Mouse (Mus musculus): ENCODE measurements around the gene Fndc3b.
A peak's percentile ranks its signal among the peaks of the same experiment; 100 is the strongest.

Gene Fndc3b

DNA sequence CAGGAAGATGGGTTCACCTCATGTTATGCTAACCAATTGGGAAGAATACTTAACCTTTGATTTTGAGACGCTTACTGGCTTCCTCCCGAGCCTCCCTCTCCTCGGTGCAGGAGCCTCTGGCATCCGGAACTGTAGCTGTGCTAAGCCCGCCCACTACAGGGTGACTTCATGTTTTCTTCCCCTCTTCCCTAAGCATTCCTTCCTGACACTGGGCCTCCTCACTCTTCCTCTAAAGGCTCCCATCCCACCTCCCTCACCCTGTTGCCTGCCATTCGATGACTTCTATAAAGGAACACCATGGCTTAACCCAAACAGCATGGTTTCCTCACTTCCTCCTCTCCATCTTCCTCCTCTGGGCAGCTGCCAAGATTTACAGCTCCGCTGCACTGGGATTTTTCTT, 110.5 kb downstream of the Fndc3b start:
- no peaks in the 10 kb centered on the region for H3K36me3 ChIP-seq (ENCODE audit: insufficient read depth, low read length)
- no peak for TF ChIP-seq CTCF (conservative IDR thresholded peaks at IDR 0.05; ENCODE audit: low read length)
- no peak for TF ChIP-seq NANOG (IDR thresholded peaks at IDR 0.05; ENCODE audit: borderline replicate concordance, low read length)
- TF ChIP-seq POU5F1 (IDR thresholded peaks at IDR 0.05; ENCODE audit: borderline replicate concordance, low read length), result no peak
- no peak overlapping the region for H3K4me3 ChIP-seq (replicated peaks; ENCODE audit: low read length)
- H3K9me3 ChIP-seq (ENCODE audit: low read length), result no peaks in the 10 kb centered on the region
- no peaks in the 10 kb centered on the region for H3K27me3 ChIP-seq (ENCODE audit: insufficient read depth, low read length)
- peaks cover 53% of the 10 kb centered on the region for H3K4me1 ChIP-seq (replicated peaks; ENCODE audit: low read depth, low read length)

DNA sequence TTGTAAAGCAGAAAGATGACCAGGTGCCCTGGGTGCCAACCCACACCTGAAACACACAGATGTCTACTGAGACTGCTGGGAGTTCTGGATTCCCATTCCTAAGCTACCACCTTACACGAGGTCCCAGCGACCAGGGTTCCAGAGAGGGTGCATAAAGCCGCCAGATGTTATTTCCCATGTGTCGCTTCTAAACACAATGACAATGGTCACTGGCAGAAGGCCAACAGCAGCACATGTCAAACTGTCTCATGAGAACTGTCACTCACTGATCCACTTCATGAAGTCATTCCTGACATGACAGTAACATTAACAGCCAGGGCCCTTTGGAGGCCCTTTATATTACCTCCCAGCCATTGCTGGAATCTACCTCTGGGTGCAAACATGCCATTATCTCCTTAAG, 110.9 kb downstream of the Fndc3b start:
- Histone ChIP-seq H3K9me3 (ENCODE audit: low read length) (no peaks in the 10 kb centered on the region), H3K4me1 (replicated peaks; ENCODE audit: low read depth, low read length) (peaks cover 54% of the 10 kb centered on the region), H3K36me3 (ENCODE audit: insufficient read depth, low read length) (no peaks in the 10 kb centered on the region), H3K4me3 (replicated peaks; ENCODE audit: low read length) (no peak overlapping the region), H3K27me3 (ENCODE audit: insufficient read depth, low read length) (no peaks in the 10 kb centered on the region)
- TF ChIP-seq POU5F1 (IDR thresholded peaks at IDR 0.05; ENCODE audit: borderline replicate concordance, low read length), result no peak
- TF ChIP-seq CTCF (conservative IDR thresholded peaks at IDR 0.05; ENCODE audit: low read length), result no peak
- TF ChIP-seq NANOG (IDR thresholded peaks at IDR 0.05; ENCODE audit: borderline replicate concordance, low read length), result no peak

DNA sequence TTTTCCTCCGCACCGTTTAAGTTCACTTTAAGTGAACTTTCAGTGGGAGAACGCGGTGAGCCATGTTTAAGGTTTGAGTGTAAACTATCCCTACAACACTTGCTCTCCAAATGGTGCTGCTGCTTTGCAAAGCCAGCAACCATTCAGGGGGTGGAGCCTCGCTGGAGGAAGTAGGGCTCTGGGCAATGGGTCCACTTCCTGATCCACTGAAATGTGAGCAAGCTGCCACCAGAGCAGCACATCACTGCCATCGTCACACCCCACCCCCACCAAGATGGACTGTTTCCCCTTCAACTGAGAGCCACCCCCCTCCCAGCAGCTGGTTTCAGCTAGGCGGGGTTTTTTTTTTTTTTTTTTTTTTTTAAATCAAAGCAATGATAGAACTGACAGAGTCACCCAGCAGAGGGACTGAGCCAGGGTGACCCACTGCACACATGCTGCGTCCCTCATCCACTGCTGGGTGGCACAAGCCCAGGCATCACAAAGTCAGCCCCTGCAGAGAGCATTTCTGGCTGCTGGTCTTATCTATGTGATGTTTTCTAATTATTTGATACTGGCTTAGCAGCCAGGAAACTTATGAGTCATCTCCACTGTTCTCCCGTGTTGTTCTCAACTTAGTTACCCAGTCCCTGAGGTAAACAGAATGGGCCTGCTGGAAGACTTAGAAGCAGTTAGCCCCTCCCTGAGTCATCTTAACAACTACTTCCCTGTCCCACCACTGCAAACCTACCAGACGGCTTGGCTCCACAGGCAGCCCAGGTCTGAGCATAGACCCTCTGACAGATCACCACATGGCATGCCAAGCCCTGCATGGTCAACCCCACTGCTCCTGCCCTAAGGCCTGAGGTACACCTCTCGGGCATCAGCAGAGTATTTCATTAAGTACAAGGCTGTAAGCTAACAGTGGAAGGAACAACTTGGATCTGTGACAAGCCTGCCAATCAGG, 112.4 kb downstream of the Fndc3b start:
- Histone ChIP-seq H3K36me3 (ENCODE audit: insufficient read depth, low read length) (no peaks in the 10 kb centered on the region), H3K27me3 (ENCODE audit: insufficient read depth, low read length) (no peaks in the 10 kb centered on the region), H3K4me3 (replicated peaks; ENCODE audit: low read length) (no peak overlapping the region)

DNA sequence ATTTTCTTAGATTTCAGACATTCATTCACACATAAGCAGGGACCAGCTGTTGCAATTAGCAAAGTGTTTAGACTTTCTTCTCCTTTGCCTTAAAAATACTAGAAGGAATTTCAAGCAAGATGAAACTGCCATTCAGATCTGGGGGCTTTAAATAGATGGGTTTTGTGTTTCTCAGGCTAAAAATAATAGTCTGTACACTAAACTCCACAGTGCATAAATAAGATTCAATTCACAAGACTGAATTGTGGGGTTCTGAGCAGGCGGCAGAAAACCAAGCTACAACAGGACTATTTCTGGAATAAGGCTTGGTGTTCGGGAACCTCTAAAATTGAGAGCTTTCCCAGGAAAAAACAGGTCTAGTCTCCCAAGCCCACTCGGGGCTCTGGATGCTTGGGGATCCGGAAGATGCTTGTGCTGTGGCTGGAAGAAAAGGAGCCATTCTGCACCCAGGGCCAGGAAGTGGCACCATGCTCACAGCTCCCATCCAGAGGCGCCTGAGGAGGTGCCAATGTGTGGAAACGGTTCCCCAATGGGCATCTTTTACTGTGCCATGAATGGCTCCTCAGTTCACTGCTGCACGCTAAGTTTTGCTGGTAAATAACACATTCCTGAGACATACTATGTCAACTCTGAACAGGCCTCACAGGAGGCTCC, 117.5 kb downstream of the Fndc3b start:
- H3K9me3 ChIP-seq (ENCODE audit: low read length), result no peaks in the 10 kb centered on the region
- no peak for TF ChIP-seq CTCF (conservative IDR thresholded peaks at IDR 0.05; ENCODE audit: low read length)
- no peak for TF ChIP-seq POU5F1 (IDR thresholded peaks at IDR 0.05; ENCODE audit: borderline replicate concordance, low read length)
- TF ChIP-seq NANOG (IDR thresholded peaks at IDR 0.05; ENCODE audit: borderline replicate concordance, low read length), result no peak

More for the DNA sequence above, 112.4 kb downstream of the Fndc3b start:
- Histone ChIP-seq H3K4me1 (replicated peaks; ENCODE audit: low read depth, low read length) (peaks cover 49% of the 10 kb centered on the region), H3K9me3 (ENCODE audit: low read length) (no peaks in the 10 kb centered on the region)
- TF ChIP-seq POU5F1 (IDR thresholded peaks at IDR 0.05; ENCODE audit: borderline replicate concordance, low read length) (no peak), CTCF (conservative IDR thresholded peaks at IDR 0.05; ENCODE audit: low read length) (no peak), NANOG (IDR thresholded peaks at IDR 0.05; ENCODE audit: borderline replicate concordance, low read length) (no peak)

DNA sequence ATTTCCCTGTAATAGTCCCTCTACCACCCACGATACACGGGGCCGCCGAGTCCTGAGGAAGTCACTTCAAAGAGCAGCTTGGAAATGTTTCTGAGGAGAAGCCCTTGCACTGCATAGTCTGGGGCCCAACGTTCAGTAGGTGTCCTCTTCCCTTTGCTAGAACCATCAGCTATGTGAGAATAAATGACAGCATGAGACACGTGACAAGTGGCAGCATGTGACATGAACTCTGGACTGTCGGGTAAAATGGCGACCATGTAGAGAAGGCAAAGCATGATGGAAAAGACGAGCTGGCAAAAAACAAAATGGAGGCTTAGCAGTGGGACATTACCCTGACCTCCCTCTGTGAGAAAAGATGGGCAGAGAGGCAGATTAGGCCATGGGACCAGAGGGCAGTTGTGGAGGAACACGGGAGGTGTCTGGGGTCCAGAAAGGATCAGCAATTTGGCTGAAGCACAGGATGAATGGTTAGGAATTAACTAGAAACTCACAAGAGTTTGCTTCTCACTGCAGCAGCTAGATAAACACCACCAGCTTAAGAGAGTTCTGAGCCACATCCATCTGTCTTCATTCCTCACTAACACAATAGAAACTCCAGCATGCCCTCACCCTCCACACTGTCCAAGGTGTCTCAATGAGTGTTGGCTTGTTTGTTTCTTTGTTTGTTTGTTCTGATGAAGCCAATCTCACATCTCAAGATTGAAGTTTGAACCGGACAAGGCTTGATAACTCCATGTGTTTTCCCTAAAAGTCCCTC, 118.2 kb downstream of the Fndc3b start:
- TF ChIP-seq CTCF (conservative IDR thresholded peaks at IDR 0.05; ENCODE audit: low read length), result no peak
- TF ChIP-seq POU5F1 (IDR thresholded peaks at IDR 0.05; ENCODE audit: borderline replicate concordance, low read length), result no peak
- TF ChIP-seq NANOG (IDR thresholded peaks at IDR 0.05; ENCODE audit: borderline replicate concordance, low read length), result no peak
- no peaks in the 10 kb centered on the region for H3K9me3 ChIP-seq (ENCODE audit: low read length)
- no peaks in the 10 kb centered on the region for H3K27me3 ChIP-seq (ENCODE audit: insufficient read depth, low read length)
- no peak overlapping the region for H3K4me3 ChIP-seq (replicated peaks; ENCODE audit: low read length)
- H3K4me1 ChIP-seq (replicated peaks; ENCODE audit: low read depth, low read length), result peaks cover 35% of the 10 kb centered on the region
- no peaks in the 10 kb centered on the region; the same call in 1 of the 2 replicates for H3K36me3 ChIP-seq (ENCODE audit: insufficient read depth, low read length)

More for the DNA sequence above, 117.5 kb downstream of the Fndc3b start:
- no peaks in the 10 kb centered on the region for H3K27me3 ChIP-seq (ENCODE audit: insufficient read depth, low read length)
- no peak overlapping the region for H3K4me3 ChIP-seq (replicated peaks; ENCODE audit: low read length)
- peaks cover 38% of the 10 kb centered on the region for H3K4me1 ChIP-seq (replicated peaks; ENCODE audit: low read depth, low read length)
- no peaks in the 10 kb centered on the region; the same call in 1 of the 2 replicates for H3K36me3 ChIP-seq (ENCODE audit: insufficient read depth, low read length)

DNA sequence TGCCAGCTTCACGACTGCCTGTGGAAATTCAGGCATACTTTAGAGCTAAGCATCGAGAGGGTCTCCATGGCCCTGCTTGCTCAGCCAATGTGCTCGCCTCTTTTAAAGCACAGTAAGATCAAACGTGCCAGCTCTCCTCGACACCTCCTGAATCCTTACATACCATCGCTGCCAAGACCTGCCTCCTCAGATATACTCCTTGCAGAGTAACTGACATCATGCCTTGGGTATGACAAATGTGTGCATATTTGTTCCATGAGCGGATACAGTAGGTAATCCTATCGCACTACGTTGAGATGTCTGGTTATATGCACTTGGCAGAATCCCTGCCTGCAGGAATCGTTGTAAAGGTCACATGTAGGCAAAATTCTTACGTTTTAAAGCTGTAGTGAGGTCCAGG, 120.3 kb downstream of the Fndc3b start:
- H3K27me3 ChIP-seq (ENCODE audit: insufficient read depth, low read length), result no peaks in the 10 kb centered on the region
- no peaks in the 10 kb centered on the region for H3K9me3 ChIP-seq (ENCODE audit: low read length)
- H3K4me1 ChIP-seq (replicated peaks; ENCODE audit: low read depth, low read length), result peaks cover 27% of the 10 kb centered on the region
- no peaks in the 10 kb centered on the region; the same call in 1 of the 2 replicates for H3K36me3 ChIP-seq (ENCODE audit: insufficient read depth, low read length)
- H3K4me3 ChIP-seq (replicated peaks; ENCODE audit: low read length), result no peak overlapping the region
- no peak for TF ChIP-seq CTCF (conservative IDR thresholded peaks at IDR 0.05; ENCODE audit: low read length)
- TF ChIP-seq POU5F1 (IDR thresholded peaks at IDR 0.05; ENCODE audit: borderline replicate concordance, low read length), result no peak
- no peak for TF ChIP-seq NANOG (IDR thresholded peaks at IDR 0.05; ENCODE audit: borderline replicate concordance, low read length)

DNA sequence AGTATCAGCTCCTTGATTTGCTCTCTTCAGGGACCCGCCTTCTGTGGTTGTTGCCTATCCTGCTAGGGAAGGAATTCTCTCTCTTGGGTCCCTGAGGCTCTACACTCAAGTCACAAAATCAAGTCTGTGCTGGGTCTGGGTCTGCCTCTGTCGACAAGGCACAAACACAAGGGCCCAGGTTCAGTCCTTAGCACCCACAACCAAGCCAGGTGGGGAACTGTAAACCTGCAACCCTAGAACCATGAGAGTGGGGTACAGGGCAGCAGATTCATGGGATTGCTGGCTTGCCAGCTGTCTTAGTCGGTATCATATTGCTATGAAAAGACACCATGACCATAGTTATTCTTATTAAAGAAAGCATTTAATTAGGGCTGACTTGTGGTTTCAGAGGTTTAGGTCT, 121.8 kb downstream of the Fndc3b start:
- TF ChIP-seq NANOG (IDR thresholded peaks at IDR 0.05; ENCODE audit: borderline replicate concordance, low read length) (no peak), CTCF (conservative IDR thresholded peaks at IDR 0.05; ENCODE audit: low read length) (no peak), POU5F1 (IDR thresholded peaks at IDR 0.05; ENCODE audit: borderline replicate concordance, low read length) (no peak)
- Histone ChIP-seq H3K4me1 (replicated peaks; ENCODE audit: low read depth, low read length) (peaks cover 38% of the 10 kb centered on the region), H3K27me3 (ENCODE audit: insufficient read depth, low read length) (no peaks in the 10 kb centered on the region), H3K9me3 (ENCODE audit: low read length) (no peaks in the 10 kb centered on the region), H3K36me3 (ENCODE audit: insufficient read depth, low read length) (no peaks in the 10 kb centered on the region; the same call in 1 of the 2 replicates), H3K4me3 (replicated peaks; ENCODE audit: low read length) (peak overlapping the region; percentile 65; the same call in 1 of the 2 replicates)

DNA sequence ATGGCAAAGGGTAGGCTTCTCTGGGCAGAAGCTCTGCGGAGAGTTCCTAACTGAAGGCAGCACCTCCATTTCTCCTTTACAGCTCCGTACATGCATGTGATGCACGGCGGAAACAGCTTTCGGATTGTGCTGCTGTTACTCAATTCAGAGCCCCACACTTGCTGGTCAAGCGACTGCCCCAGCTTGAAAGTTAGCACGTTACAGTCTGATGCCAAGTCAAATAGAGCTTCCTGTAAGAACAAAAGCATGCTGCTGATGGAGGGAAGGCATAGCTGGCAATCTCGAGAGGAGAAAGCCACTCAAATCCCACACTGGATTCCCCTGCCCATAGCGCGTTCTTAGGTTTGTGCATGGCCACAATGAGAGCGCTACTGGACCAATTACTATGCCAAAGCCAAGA, 122.5 kb downstream of the Fndc3b start:
- TF ChIP-seq POU5F1 (IDR thresholded peaks at IDR 0.05; ENCODE audit: borderline replicate concordance, low read length), result no peak
- TF ChIP-seq NANOG (IDR thresholded peaks at IDR 0.05; ENCODE audit: borderline replicate concordance, low read length), result no peak
- no peak for TF ChIP-seq CTCF (conservative IDR thresholded peaks at IDR 0.05; ENCODE audit: low read length)
- H3K4me3 ChIP-seq (replicated peaks; ENCODE audit: low read length), result peak overlapping the region; percentile 65
- no peaks in the 10 kb centered on the region for H3K27me3 ChIP-seq (ENCODE audit: insufficient read depth, low read length)
- H3K36me3 ChIP-seq (ENCODE audit: insufficient read depth, low read length), result no peaks in the 10 kb centered on the region; the same call in 1 of the 2 replicates
- H3K4me1 ChIP-seq (replicated peaks; ENCODE audit: low read depth, low read length), result peaks cover 39% of the 10 kb centered on the region
- H3K9me3 ChIP-seq (ENCODE audit: low read length), result no peaks in the 10 kb centered on the region

Data from E14TG2a.4 (cell line).